Mouse (Mus musculus) cortical plate, adult 2 months (tissue): ENCODE data around the gene Pomc.

ENCODE experiments used
- CTCF ChIP-seq: fragments of 200-500 bp; IDR thresholded peaks from 2 replicates; pipeline ENCODE4 v1.5.1; 2011; ENCODE audit warnings: mild to moderate bottlenecking, control low read depth, low read length; ENCODE audit not compliant: insufficient read depth; ENCODE audit errors: extremely low read depth
- POLR2A ChIP-seq: fragments of 200-500 bp; IDR thresholded peaks from 2 replicates; pipeline ENCODE4 v1.6.1; 2011; ENCODE audit warnings: mild to moderate bottlenecking, low read length, control low read depth; ENCODE audit not compliant: insufficient read depth; ENCODE audit errors: extremely low read depth

GRCm38 (mm10) chr12:4006079-4006478 lies 51.3 kb downstream of the Pomc start:
- no peak for TF ChIP-seq POLR2A
- no peak for TF ChIP-seq CTCF
